Mouse (Mus musculus) heart, postnatal 36 days (tissue): ENCODE measurements around the gene Aldh1b1. TPM values are rescaled to one million over a fixed set of nuclear protein-coding genes. Genes with fewer than 3 reads are reported as not detected.

Source experiments
- DNase-seq, 2 experiments: peaks; one replicate each; pipeline ENCODE4 v3.0.0; 2021 to 2022
- intact Hi-C: fragments of 180-260 bp; cut with DNase I; formaldehyde crosslinking; loops from one replicate; pipeline ENCODE4 v1.15.1; 2025
- total RNA-seq, 2 experiments: library from RNA; stranded (reverse); gene quantifications; 2 replicates each; pipeline ENCODE4 v1.2.3; 2021

The Aldh1b1 gene
- total RNA-seq = 10 to 100 TPM; 12.4 to 13.0 TPM

GRCm38 (mm10) chr4:45798964-45799363 is at the start of gene Aldh1b1:
Gene Aldh1b1 (plus strand): TSS chr4:45799022.
- DNase-seq = peak; percentile 58 to 70
- intact Hi-C loops = no loop called here

- DNase-seq = no peak
- intact Hi-C loops = no loop called here
Observed at GRCm38 (mm10) chr4:45749449-45749848, 49.4 kb upstream of the Aldh1b1 start.

DNA sequence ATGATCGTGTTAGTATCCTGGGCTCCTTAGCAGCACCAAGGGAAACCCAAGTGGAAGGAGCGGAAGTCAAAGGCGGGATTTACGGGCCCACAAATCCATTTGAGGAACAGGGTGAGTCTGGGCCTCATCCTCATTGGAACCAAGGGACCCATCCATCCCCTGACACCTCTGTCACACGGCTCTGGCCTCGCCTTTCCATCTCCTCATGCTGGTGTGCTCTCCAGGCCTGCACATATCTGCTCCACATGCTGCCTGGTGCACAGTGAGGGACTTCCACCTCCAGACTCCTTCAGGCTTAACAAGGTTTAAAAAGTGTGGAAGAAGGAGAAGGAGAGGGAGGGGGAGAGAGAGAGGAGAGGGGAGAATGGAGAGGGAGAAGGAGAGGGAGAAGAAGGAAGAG is 48.3 kb upstream of the Aldh1b1 start:
- no peak for DNase-seq
- intact Hi-C loops = no loop called here

- intact Hi-C loops = no loop called here
- DNase-seq = no peak
Observed at GRCm38 (mm10) chr4:45753211-45753809, 45.5 kb upstream of the Aldh1b1 start.

DNA sequence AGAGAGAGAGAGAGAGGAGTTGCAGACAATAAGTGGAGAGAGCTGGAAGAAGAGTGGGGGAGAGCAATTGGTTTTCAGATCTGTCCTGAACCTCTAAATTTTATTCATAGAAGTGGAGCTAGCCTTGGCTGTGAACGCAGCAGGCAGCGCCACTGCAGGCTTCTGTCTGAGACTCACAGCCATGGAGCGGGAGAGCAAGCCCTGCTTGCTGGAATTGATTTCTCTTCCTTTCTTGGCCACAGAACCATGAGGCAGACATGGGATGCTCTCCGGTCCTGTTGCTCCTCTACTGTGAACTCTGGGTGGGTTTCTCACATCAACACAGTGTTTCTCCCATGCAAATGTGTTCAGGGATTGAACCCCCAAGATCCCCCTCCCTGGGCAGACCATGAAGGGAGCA is 44.7 kb upstream of the Aldh1b1 start:
- no peak for DNase-seq
- intact Hi-C loops = no loop called here

- no peak for DNase-seq
- intact Hi-C loops = no loop called here
Observed at GRCm38 (mm10) chr4:45755097-45755496, 43.7 kb upstream of the Aldh1b1 start.

GRCm38 (mm10) chr4:45755881-45756280 is 42.9 kb upstream of the Aldh1b1 start:
- DNase-seq = no peak
- intact Hi-C loops = no loop called here

DNA sequence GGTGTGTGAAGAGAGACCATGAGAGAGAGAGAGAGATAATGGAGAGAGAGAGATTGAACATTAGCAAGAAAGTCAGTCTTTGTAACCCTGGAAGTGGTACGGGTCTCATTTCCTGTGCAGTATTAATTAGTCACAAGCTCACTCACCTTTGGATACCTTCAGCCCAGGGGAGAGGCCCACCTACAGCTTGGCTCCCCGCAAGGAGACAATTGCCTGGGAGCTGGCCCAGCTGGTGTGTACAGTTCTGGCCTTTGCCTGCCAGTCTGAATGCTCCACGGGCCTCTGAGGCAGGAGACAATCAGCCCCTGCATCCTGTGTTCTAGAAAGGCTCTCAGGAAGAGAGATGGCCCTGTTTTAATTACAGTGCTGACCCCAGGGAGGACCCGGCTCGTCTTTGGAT is 40.9 kb upstream of the Aldh1b1 start:
- DNase-seq = no peak
- intact Hi-C loops = no loop called here

DNA sequence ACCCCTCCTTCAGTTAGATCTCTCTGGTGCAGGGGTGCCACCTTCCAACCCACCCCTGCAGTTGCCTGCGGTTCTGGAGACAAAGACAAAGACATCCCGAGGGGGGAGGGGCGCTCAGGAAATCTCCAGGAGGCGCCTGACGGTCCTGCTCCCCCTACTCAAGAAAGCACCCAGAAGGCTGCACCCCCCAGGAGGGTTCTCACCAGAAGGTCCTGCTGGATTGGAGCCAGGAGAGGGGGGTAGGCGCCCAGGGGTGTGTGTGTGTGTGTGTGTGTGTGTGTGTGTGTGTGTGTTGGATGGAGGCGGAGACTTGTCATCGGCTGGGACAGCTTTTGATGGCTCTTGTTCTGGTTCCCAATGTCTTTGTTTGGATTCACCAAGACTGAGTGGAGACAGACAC is 39.4 kb upstream of the Aldh1b1 start:
- DNase-seq = no peak
- intact Hi-C loops = no loop called here

DNA sequence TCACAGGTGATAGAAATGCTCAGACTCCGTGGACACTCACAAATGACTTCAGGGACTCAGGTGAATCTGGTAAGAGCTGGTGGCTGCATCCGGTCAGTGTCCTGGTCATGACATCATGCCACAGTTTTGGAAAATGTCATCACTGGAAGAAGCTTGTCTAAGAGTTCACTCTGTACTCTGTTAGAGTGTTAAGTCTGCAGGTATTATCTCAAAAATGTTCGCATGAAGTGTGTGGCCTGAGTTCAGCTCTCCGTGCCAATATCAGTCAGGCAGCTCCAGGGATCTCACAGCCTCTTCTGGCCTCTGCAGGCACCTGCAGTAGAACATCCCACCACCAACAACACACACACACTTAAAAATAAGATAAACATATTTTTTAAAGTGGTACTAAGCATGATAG is 36.2 kb upstream of the Aldh1b1 start:
- intact Hi-C loops = no loop called here
- peak in 1 of 2 experiments; percentile 19 for DNase-seq

- intact Hi-C loops = no loop called here
- peak; percentile 20 to 26 for DNase-seq
Observed at GRCm38 (mm10) chr4:45763288-45764140, 35.3 kb upstream of the Aldh1b1 start.

- intact Hi-C loops = no loop called here
- DNase-seq = peak; percentile 31
Observed at GRCm38 (mm10) chr4:45764141-45764494, 34.7 kb upstream of the Aldh1b1 start.

- intact Hi-C loops = no loop called here
Observed at GRCm38 (mm10) chr4:45765121-45765564, 33.7 kb upstream of the Aldh1b1 start.

GRCm38 (mm10) chr4:45765565-45766201 is 33.1 kb upstream of the Aldh1b1 start:
- DNase-seq = no peak
- intact Hi-C loops = no loop called here

More at GRCm38 (mm10) chr4:45765121-45765564, 33.7 kb upstream of the Aldh1b1 start:
- DNase-seq = no peak

DNA sequence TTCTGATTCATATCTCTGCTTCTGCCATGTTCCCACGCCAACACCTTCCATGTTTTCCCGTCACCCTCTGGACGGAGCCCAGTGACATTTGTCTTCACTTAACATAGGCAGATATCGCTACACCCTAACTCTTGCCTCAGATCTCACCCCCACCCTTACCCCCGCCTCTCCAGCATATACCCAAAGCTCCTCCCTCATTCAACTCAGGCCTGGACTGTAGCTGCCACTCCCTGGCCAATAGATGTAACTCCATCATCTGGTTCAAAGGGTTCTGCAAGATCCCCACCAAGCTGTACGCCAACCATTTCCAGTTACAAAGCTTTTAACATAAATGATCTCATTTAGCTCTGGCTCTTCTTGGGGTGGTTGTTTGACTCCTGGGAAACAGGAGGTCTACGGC is 32.0 kb upstream of the Aldh1b1 start:
- DNase-seq = no peak
- intact Hi-C loops = no loop called here

DNA sequence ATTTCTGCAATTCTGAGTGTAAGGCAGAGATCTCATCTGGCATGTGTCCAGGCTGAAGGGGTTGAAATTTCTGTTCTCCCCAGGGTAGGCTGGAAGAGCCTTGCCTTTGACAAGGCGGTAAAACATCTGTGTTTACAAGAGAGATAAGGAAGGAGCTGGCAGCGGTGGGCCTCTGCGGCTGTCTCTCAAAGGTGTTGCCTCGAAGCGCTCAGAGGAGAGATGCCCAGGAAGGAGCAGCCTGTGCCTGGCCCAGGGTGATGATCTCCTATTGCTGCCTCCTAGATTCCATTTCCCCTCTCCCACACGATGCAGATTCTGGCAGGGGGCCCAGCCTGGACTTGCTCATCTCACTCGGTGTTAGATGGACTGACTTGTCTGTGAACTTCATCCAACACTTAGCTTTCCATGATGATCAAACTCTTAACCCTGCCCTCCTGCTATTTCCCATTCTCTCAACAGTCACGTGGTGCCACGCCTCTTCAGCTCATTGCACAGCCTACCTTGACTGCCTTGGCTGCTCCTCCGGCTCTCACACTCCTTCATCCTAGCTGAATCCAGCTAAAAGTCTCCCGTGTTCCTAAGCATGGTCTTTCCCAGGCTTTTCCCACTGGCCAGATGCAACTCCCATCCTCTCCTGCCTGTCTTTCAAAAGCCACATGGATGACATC is 30.8 kb upstream of the Aldh1b1 start:
- intact Hi-C loops = no loop called here

DNA sequence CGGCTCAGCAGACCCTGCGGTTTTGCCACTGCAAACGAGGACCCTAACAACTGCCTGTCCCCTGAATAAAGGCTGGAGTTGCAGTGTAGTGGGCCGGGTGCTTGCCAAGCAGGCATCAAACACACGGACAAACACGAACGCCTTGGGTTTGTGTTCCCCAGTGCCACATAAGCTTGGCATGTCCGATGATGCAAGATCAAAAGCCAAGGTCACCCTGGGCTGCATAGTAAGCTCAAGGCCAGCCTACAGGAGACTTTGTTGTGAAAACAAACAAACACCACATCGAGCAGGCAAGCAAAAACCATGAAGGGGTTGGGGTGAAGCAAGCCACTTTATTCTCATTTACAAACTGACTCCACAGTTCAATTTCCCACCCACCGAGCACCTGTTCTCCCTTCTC is 29.7 kb upstream of the Aldh1b1 start:
- intact Hi-C loops = no loop called here
- DNase-seq = no peak

More for the DNA sequence above, 30.8 kb upstream of the Aldh1b1 start:
- peak in 1 of 2 experiments; percentile 24 for DNase-seq

- intact Hi-C loops = loop anchor here (5.0 kb wide), 2 partner anchors 38 to 483 kb away; no protein-coding TSS in a partner anchor
Observed at GRCm38 (mm10) chr4:45769791-45770637, 28.8 kb upstream of the Aldh1b1 start.

GRCm38 (mm10) chr4:45770638-45771033 is 28.2 kb upstream of the Aldh1b1 start:
- DNase-seq = no peak
- intact Hi-C loops = loop anchor here (1.0 to 5.0 kb wide), 4 partner anchors 38 to 483 kb away; no protein-coding TSS in a partner anchor

More at GRCm38 (mm10) chr4:45769791-45770637, 28.8 kb upstream of the Aldh1b1 start:
- no peak for DNase-seq

GRCm38 (mm10) chr4:45771173-45771572 is 27.6 kb upstream of the Aldh1b1 start:
- DNase-seq = no peak
- intact Hi-C loops = loop anchor here (1.0 to 5.0 kb wide), 4 partner anchors 39 to 484 kb away; no protein-coding TSS in a partner anchor
